Mouse (Mus musculus) thymus, postnatal 0 days (tissue): ENCODE measurements around the gene Akap6. TPM values are rescaled to one million over a fixed set of nuclear protein-coding genes. Genes with fewer than 3 reads are reported as not detected.

ENCODE experiments used
- DNase-seq: peaks from one replicate; pipeline ENCODE4 v3.0.0-alpha.2; 2015; ENCODE audit warnings: low spot score
- polyA plus RNA-seq: library from polyadenylated mRNA; unstranded; fragments of >200 nt; fragmentation: Nextera tagmentation; extraction: Ambion mirVana; gene quantifications from 2 replicates; pipeline ENCODE4 v1.2.1, GENCODE M21; 2015

The Akap6 gene
- polyA plus RNA-seq, result 0.40 and 0.53 TPM in 2 replicates

GRCm38 (mm10) chr12:52699146-52699545 lies at the start of gene Akap6:
Gene Akap6, plus strand, starts transcription at chr12:52699383.
- DNase-seq, result no peak

GRCm38 (mm10) chr12:52662907-52663790 lies 36.0 kb upstream of the Akap6 start:
- no peak for DNase-seq

GRCm38 (mm10) chr12:52664944-52665343 lies 34.2 kb upstream of the Akap6 start:
- DNase-seq, result no peak

- DNase-seq, result no peak
Observed at GRCm38 (mm10) chr12:52671436-52671835, 27.7 kb upstream of the Akap6 start.

GRCm38 (mm10) chr12:52671943-52672342 lies 27.2 kb upstream of the Akap6 start:
- DNase-seq, result no peak

- DNase-seq, result no peak
Observed at GRCm38 (mm10) chr12:52673361-52673960, 25.7 kb upstream of the Akap6 start.

- DNase-seq, result no peak
Observed at GRCm38 (mm10) chr12:52675010-52675409, 24.2 kb upstream of the Akap6 start.

- no peak for DNase-seq
Observed at GRCm38 (mm10) chr12:52687355-52687754, 11.8 kb upstream of the Akap6 start.

- DNase-seq, result no peak
Observed at GRCm38 (mm10) chr12:52688712-52689111, 10.5 kb upstream of the Akap6 start.

- no peak for DNase-seq
Observed at GRCm38 (mm10) chr12:52691552-52691951, 7.6 kb upstream of the Akap6 start.

- DNase-seq, result peak; percentile 22
Observed at GRCm38 (mm10) chr12:52692290-52692974, 6.8 kb upstream of the Akap6 start.

- no peak for DNase-seq
Observed at GRCm38 (mm10) chr12:52697407-52698109, 1.6 kb upstream of the Akap6 start.

GRCm38 (mm10) chr12:52698276-52698930 lies 780 bp upstream of the Akap6 start:
- DNase-seq, result no peak

- no peak for DNase-seq
Observed at GRCm38 (mm10) chr12:52699961-52700696, 946 bp downstream of the Akap6 start.

- no peak for DNase-seq
Observed at GRCm38 (mm10) chr12:52700697-52701191, 1.6 kb downstream of the Akap6 start.

GRCm38 (mm10) chr12:52701201-52701641 lies 2.0 kb downstream of the Akap6 start:
- DNase-seq, result peak; percentile 57

- DNase-seq, result no peak
Observed at GRCm38 (mm10) chr12:52702368-52702967, 3.3 kb downstream of the Akap6 start.

- DNase-seq, result no peak
Observed at GRCm38 (mm10) chr12:52704081-52704480, 4.9 kb downstream of the Akap6 start.

GRCm38 (mm10) chr12:52704810-52705209 lies 5.6 kb downstream of the Akap6 start:
- no peak for DNase-seq
